Mouse (Mus musculus) olfactory bulb, adult 2 months (tissue): ENCODE data around the gene Lrrc31.

ENCODE experiments used
- CTCF ChIP-seq: fragments of 200-500 bp; IDR thresholded peaks from 2 replicates; pipeline ENCODE4 v1.5.1; 2012; ENCODE audit warnings: low read depth, mild to moderate bottlenecking, low read length, moderate library complexity; ENCODE audit not compliant: insufficient read depth
- POLR2A ChIP-seq: fragments of 200-500 bp; IDR thresholded peaks from 2 replicates; pipeline ENCODE4 v1.6.1; 2012; ENCODE audit warnings: mild to moderate bottlenecking, low read depth, low read length, moderate library complexity; ENCODE audit not compliant: insufficient read depth

DNA sequence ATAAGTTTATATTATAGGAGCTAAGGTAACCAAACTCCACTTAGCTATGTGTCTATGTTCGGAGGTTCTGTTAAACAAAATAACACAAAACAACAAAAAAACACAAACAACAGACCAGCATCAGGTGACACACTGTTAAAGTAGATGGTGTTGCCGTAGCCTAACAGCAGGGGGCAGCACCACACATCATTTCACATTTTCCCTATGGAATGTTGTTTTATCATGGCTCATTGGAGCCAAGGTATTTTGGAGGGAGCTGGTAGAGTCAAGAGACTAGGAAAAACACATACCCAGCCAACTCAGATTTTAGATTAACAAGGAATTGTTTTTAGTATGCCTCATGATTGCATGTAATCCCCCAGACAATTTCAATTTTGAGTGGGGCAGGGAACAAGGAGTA lies 3.3 kb downstream of the Lrrc31 start:
- TF ChIP-seq CTCF (no peak), POLR2A (no peak)
